Mouse (Mus musculus) heart, embryonic 15.5 days (tissue): ENCODE data around the gene Gm5142. TPM values are rescaled to one million over a fixed set of nuclear protein-coding genes. Genes with fewer than 3 reads are reported as not detected.

Experiments used
- ATAC-seq: fragments of 200-750 bp; cut with Nextera tagmentation; replicated peaks from 2 replicates; pipeline ENCODE4 v1.8.0; 2017; ENCODE audit warnings: low read depth, moderate TSS enrichment; ENCODE audit not compliant: insufficient number of reproducible peaks, insufficient read depth, low FRiP score
- H3K27ac ChIP-seq: fragments of 300-500 bp; sonication (generic); 2 replicates; pipeline ENCODE4 v1.5.1; 2015; ENCODE audit warnings: mild to moderate bottlenecking, inconsistent platforms
- H3K27me3 ChIP-seq: fragments of 300-500 bp; sonication (generic); 2 replicates; pipeline ENCODE4 v1.6.1; 2015; ENCODE audit warnings: inconsistent platforms
- H3K36me3 ChIP-seq: fragments of 300-500 bp; sonication (generic); 2 replicates; pipeline ENCODE4 v1.6.1; 2015; ENCODE audit warnings: mild to moderate bottlenecking, inconsistent platforms
- H3K4me1 ChIP-seq: fragments of 300-500 bp; sonication (generic); replicated peaks from 2 replicates; pipeline ENCODE4 v1.6.1; 2015; ENCODE audit warnings: inconsistent platforms
- H3K4me2 ChIP-seq: fragments of 300-500 bp; sonication (generic); 2 replicates; pipeline ENCODE4 v1.6.1; 2015; ENCODE audit warnings: inconsistent platforms, mild to moderate bottlenecking, moderate library complexity
- H3K4me3 ChIP-seq: fragments of 300-500 bp; sonication (generic); 2 replicates; pipeline ENCODE4 v1.5.1; 2015; ENCODE audit warnings: mild to moderate bottlenecking, inconsistent platforms
- H3K9ac ChIP-seq: fragments of 300-500 bp; sonication (generic); 2 replicates; pipeline ENCODE4 v1.6.1; 2015; ENCODE audit warnings: mild to moderate bottlenecking, inconsistent platforms
- H3K9me3 ChIP-seq: fragments of 300-500 bp; sonication (generic); replicated peaks from 2 replicates; pipeline ENCODE4 v1.6.1; 2016; ENCODE audit warnings: inconsistent platforms
- WGBS: fragments of 180-500 bp; shearing (Covaris S2); methylation state at CpG from one replicate; pipeline ENCODE4 v1.1.7; 2015; ENCODE audit warnings: mixed read lengths; 5-methylcytosine and 5-hydroxymethylcytosine counted together
- polyA plus RNA-seq: library from polyadenylated mRNA; unstranded; fragments of >200 nt; fragmentation: Nextera tagmentation; extraction: Ambion mirVana; gene quantifications from 2 replicates; pipeline ENCODE4 v1.2.1, GENCODE M21; 2015

Gm5142 gene
- not detected in 2 replicates for polyA plus RNA-seq

DNA sequence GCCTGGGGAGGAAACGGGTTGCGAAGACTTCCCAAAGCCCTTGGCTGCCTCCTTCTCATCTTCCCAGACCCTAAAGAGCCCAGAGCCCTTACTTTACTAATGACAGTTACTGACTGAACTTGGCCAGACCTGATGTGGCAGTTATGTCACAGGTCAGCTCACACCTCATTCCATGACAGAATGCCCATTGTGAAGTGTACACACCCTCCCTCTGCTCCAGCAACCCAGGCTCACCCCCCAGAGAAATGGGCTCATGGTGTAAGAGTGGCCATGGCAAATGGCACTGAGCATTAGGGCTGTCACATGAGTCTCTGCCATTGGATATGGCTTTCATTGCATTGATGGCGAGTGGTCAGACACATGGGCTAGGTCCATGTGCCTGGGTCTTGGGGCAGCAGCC lies at the start of gene Gm5142:
Gene Gm5142 (minus strand): TSS at position 101 of the 400 bp plus-strand sequence.
- no peaks in the 10 kb centered on the region for H3K36me3 ChIP-seq
- H3K27ac ChIP-seq, result no peak within 1 kb of the TSS
- ATAC-seq, result no peak
- no peak within 1 kb of the TSS for H3K4me2 ChIP-seq
- no peaks in the 10 kb centered on the region for H3K27me3 ChIP-seq
- no peaks in the 10 kb centered on the region for H3K9me3 ChIP-seq
- no peaks in the 10 kb centered on the region for H3K4me1 ChIP-seq
- no peak within 1 kb of the TSS for H3K9ac ChIP-seq
- H3K4me3 ChIP-seq, result no peak within 1 kb of the TSS
- 81% methylated on average over 3 of the region's 3 CpGs for WGBS

DNA sequence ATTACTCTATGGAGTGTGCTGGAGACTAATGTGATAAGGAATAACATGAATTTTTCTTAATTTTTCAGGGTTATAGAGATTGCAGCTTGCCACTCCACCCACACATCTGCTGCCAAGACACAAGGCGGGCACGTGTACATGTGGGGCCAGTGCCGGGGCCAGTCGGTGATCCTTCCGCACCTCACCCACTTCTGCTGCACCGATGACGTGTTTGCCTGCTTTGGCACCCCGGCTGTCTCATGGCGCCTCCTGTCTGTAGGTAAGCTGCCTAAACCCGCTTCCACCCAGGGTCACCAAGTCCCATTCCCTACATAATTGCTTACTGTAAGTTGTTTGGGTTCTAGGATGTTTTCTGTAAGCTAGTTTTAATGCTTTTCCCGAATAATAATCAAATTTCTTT lies 47.7 kb upstream of the Gm5142 start:
- Histone ChIP-seq H3K4me1 (peaks cover 5% of the 10 kb centered on the region; the same call in 1 of the 2 replicates), H3K36me3 (peaks cover 18% of the 10 kb centered on the region), H3K9me3 (no peaks in the 10 kb centered on the region), H3K27ac (no peak overlapping the region), H3K4me2 (no peak overlapping the region), H3K27me3 (peaks cover 38% of the 10 kb centered on the region), H3K9ac (no peak overlapping the region), H3K4me3 (no peak overlapping the region)
- no peak for ATAC-seq
- WGBS, result 93% methylated on average over 11 of the region's 11 CpGs

- WGBS, result 65% methylated on average over 3 of the region's 3 CpGs
- no peak for ATAC-seq
- Histone ChIP-seq H3K36me3 (peaks cover 7% of the 10 kb centered on the region), H3K27ac (no peak overlapping the region), H3K4me1 (no peaks in the 10 kb centered on the region), H3K27me3 (peaks cover 16% of the 10 kb centered on the region), H3K9me3 (no peaks in the 10 kb centered on the region), H3K9ac (no peak overlapping the region), H3K4me2 (no peak overlapping the region), H3K4me3 (no peak overlapping the region)
Measured at GRCm38 (mm10) chr14:59219241-59219640, 40.7 kb upstream of the Gm5142 start.

GRCm38 (mm10) chr14:59209816-59210215 lies 31.3 kb upstream of the Gm5142 start:
- no peak overlapping the region for H3K9ac ChIP-seq
- 94% methylated on average over 2 of the region's 2 CpGs for WGBS
- H3K27ac ChIP-seq, result no peak overlapping the region
- H3K27me3 ChIP-seq, result no peaks in the 10 kb centered on the region
- no peak overlapping the region for H3K4me2 ChIP-seq
- peaks cover 5% of the 10 kb centered on the region; the same call in 1 of the 2 replicates for H3K36me3 ChIP-seq
- no peaks in the 10 kb centered on the region for H3K9me3 ChIP-seq
- no peak for ATAC-seq
- H3K4me3 ChIP-seq, result no peak overlapping the region
- 0 out of 2 replicates have a peak, but pooled peaks cover 5% of the 10 kb centered on the region for H3K4me1 ChIP-seq

- no peaks in the 10 kb centered on the region for H3K9me3 ChIP-seq
- H3K27ac ChIP-seq, result no peak overlapping the region
- no peak overlapping the region for H3K9ac ChIP-seq
- WGBS, result 82% methylated on average over 7 of the region's 7 CpGs
- 0 out of 2 replicates have a peak, but pooled peaks cover 5% of the 10 kb centered on the region for H3K4me1 ChIP-seq
- no peaks in the 10 kb centered on the region for H3K27me3 ChIP-seq
- H3K4me2 ChIP-seq, result no peak overlapping the region
- H3K4me3 ChIP-seq, result no peak overlapping the region
- no peak for ATAC-seq
- H3K36me3 ChIP-seq, result peaks cover 5% of the 10 kb centered on the region; the same call in 1 of the 2 replicates
Measured at GRCm38 (mm10) chr14:59209003-59209402, 30.5 kb upstream of the Gm5142 start.

DNA sequence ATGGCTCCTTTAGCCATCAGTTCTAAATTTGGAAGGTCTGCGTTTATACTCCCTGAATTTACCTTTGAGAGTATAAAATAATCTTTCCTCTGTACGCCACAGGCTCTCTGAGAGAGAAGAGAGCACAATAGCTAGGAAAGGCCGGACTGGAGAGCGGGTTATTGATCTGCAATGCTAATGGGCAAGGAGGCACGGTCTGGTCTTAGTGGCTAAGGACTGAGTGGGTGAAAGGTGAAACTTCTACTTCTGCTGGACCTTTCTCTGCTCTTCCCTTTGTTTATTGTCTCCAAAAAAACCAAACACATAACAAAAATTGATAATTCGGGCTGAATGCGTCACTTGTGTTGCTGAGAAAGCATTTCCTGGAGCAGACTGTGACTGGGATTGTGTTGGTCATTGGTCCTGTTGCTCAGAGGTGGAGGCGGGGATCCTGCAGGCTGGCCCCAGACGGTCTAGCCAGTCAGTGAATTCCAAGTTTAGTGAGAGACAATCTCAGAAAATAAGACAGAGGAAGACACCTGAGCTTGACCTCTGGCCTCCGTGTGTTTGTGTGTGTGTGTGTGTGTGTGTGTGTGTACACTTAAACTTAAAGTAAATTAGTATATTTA lies 27.5 kb upstream of the Gm5142 start:
- no peaks in the 10 kb centered on the region for H3K36me3 ChIP-seq
- no peak overlapping the region for H3K4me2 ChIP-seq
- H3K4me1 ChIP-seq, result 0 out of 2 replicates have a peak, but pooled peaks cover 5% of the 10 kb centered on the region
- H3K27me3 ChIP-seq, result no peaks in the 10 kb centered on the region
- no peak overlapping the region for H3K4me3 ChIP-seq
- H3K9me3 ChIP-seq, result no peaks in the 10 kb centered on the region
- no peak overlapping the region for H3K9ac ChIP-seq
- H3K27ac ChIP-seq, result no peak overlapping the region
- 72% methylated on average over 10 of the region's 10 CpGs for WGBS
- no peak for ATAC-seq

GRCm38 (mm10) chr14:59205461-59205860 lies 26.9 kb upstream of the Gm5142 start:
- Histone ChIP-seq H3K9me3 (no peaks in the 10 kb centered on the region), H3K27me3 (no peaks in the 10 kb centered on the region), H3K9ac (no peak overlapping the region), H3K4me1 (peaks cover 7% of the 10 kb centered on the region; the same call in 1 of the 2 replicates), H3K36me3 (no peaks in the 10 kb centered on the region), H3K4me2 (no peak overlapping the region), H3K27ac (no peak overlapping the region), H3K4me3 (no peak overlapping the region)
- WGBS, result 51% methylated on average over 7 of the region's 7 CpGs
- no peak for ATAC-seq

DNA sequence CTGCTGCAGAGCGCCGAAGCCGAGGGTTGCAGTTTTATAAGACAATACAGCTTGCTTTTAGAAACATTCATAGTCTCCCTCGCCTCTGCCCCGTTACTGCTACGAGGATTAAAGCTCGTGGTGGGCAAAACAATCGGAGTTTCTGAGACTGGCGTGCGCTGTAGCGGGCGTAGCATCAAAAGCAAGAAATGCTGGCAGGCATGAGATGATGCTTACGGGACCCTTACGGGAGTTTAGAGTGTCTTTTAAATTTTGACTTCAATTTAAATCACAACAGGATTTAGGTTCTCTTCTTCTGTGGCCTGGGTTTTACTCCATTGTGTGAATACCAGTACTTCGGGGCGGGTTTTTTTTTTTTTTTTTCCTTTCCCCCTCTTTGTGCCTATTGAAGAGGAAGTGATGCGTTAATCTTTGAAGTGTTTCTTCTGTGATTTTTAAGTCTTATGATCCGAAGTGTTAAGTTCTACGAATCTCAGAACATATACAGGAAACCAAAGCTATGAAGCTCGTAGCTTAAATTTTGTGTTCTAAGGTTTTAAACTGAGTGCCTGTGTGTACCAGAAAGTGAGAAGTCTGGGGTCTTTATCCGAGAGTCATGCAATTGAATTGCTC lies 23.2 kb upstream of the Gm5142 start:
- H3K9me3 ChIP-seq, result no peaks in the 10 kb centered on the region
- no peak for ATAC-seq
- peak overlapping the region; percentile 87 for H3K9ac ChIP-seq
- peak overlapping the region; percentile 88 for H3K27ac ChIP-seq
- H3K27me3 ChIP-seq, result no peaks in the 10 kb centered on the region
- peak overlapping the region; percentile 78 for H3K4me2 ChIP-seq
- peak overlapping the region; percentile 89 for H3K4me3 ChIP-seq
- H3K4me1 ChIP-seq, result peaks cover 7% of the 10 kb centered on the region; the same call in 1 of the 2 replicates
- no peaks in the 10 kb centered on the region for H3K36me3 ChIP-seq
- WGBS, result 2% methylated on average over 21 of the region's 21 CpGs

DNA sequence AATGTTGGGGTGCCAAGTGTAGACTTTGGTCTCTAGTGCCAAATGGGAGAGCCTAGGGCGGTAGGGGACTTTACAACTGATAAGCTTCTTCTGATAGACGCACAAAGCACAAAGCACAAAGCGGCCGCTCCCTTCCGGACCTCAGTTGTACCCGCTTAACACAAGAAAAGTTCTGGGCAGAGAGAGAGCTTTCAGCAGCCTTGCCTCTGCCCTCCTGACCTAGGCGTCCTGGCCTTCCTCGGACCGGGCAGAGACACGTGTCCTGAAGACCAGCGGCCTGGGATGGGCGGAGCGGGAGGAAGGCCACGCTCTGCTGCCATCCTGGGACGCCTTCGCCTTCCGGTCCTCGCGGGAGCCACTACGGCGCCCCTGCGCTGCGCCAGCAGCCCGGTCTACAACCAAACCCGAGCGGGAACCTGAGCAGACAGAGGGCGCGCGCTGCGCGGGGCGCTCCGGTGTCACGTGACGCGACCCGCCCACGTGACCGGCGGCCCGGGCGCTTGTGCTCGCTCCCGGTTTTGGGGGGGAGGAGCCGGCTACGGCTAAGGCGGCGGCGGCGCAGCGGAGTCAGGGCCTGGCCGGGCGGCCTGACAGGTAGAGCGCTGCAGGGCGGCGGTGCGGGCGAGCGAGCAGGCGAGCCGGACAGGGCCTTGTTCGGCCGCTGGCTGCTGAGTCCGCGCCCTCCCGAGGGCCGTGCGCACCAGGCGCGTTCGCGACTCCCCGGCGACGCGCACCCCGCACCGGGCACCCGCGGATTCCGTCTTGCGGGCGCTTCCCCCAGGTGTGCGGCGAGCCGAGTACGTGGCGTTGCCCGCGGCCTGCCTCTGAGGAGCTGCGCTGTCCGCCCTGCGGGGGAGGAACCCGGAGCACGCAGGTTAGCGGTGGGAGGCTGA lies 22.4 kb upstream of the Gm5142 start, which contains the start of gene Rcbtb1:
Gene Rcbtb1 (plus strand): TSS at position 499 of the 893 bp plus-strand sequence.
- Histone ChIP-seq H3K9me3 (no peaks in the 10 kb centered on the region), H3K4me2 (peak within 1 kb of the TSS; percentile 78), H3K27me3 (no peaks in the 10 kb centered on the region), H3K36me3 (no peaks in the 10 kb centered on the region), H3K9ac (peak within 1 kb of the TSS; percentile 87), H3K27ac (peak within 1 kb of the TSS; percentile 88), H3K4me3 (peak within 1 kb of the TSS; percentile 89), H3K4me1 (peaks cover 5% of the 10 kb centered on the region; the same call in 1 of the 2 replicates)
- WGBS, result under 1% methylated on average over 93 of the region's 96 CpGs
- peak; percentile 93 for ATAC-seq

GRCm38 (mm10) chr14:59186121-59186520 lies 7.6 kb upstream of the Gm5142 start:
- Histone ChIP-seq H3K4me2 (no peak overlapping the region), H3K36me3 (no peaks in the 10 kb centered on the region), H3K9me3 (no peaks in the 10 kb centered on the region), H3K4me1 (no peaks in the 10 kb centered on the region), H3K4me3 (no peak overlapping the region), H3K9ac (no peak overlapping the region), H3K27ac (no peak overlapping the region), H3K27me3 (no peaks in the 10 kb centered on the region)
- ATAC-seq, result no peak
- WGBS, result 89% methylated on average over 2 of the region's 2 CpGs

- H3K9ac ChIP-seq, result no peak overlapping the region
- no peaks in the 10 kb centered on the region for H3K36me3 ChIP-seq
- H3K4me3 ChIP-seq, result no peak overlapping the region
- no peak overlapping the region for H3K27ac ChIP-seq
- H3K4me1 ChIP-seq, result no peaks in the 10 kb centered on the region
- no peaks in the 10 kb centered on the region for H3K27me3 ChIP-seq
- no peaks in the 10 kb centered on the region for H3K9me3 ChIP-seq
- H3K4me2 ChIP-seq, result no peak overlapping the region
- ATAC-seq, result no peak
Measured at GRCm38 (mm10) chr14:59185514-59185913, 7.0 kb upstream of the Gm5142 start.
